Mouse (Mus musculus) Patski (cell line): ENCODE measurements at regions not wholly inside any gene's neighbourhood (a gene's known extent, or its start where the extent isn't known, plus 50 kb on each side); places are given as distances from the start of the nearest gene placed in this dataset.
A peak's percentile ranks its signal among the peaks of the same experiment; 100 is the strongest.

Source experiments
- ATAC-seq: fragments of 100-300 bp; one replicate; pipeline ENCODE4 v1.8.0; 2021
- CTCF ChIA-PET: fragments of 350-600 bp; sonication (Branson Sonifier 250); formaldehyde crosslinking; loops from one replicate; lab custom pipeline; 2022; ENCODE audit warnings: inconsistent platforms; lab: Charles Lee
- POLR2A ChIA-PET: fragments of 350-600 bp; sonication (Branson Sonifier 250); formaldehyde crosslinking; loops from one replicate; lab custom pipeline; 2022; ENCODE audit warnings: antibody characterized with exemption, inconsistent platforms; lab: Charles Lee
- DNase-seq: peaks from one replicate; pipeline ENCODE4 v3.0.0-alpha.2; 2011; ENCODE audit warnings: low read depth, low spot score
- H3K27me3 ChIP-seq: fragments of 371-371 bp; one replicate; pipeline ENCODE4 v1.5.1; 2021
- CTCF ChIP-seq: fragments of 100-300 bp; IDR thresholded peaks from one replicate; pipeline ENCODE4 v1.5.1; 2021
- in situ Hi-C: fragments of 300-500 bp; cut with MboI; formaldehyde crosslinking; loops from 3 replicates; pipeline ENCODE4 v1.11.1; 2018; ENCODE audit warnings: low pct_unique_long_range_greater_than_20kb, mixed read lengths

DNA sequence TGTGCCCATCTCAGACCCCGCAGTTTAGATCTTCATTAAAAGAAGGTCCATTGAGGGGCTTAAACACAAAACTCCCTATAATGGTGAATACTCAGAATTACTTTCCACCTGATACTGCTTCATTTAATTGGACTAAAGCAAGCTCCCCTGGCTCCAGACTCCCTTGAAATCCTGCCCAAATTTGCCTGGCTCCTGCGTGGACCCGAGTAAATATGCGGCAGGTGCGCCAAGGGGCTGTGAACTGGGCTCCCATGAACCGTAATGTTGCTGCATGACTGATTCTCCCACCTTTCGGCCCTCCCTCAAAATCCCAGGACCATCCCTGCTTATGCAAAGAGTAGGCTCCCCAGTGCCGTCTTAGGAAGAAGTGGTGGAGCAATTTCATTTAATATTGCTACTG is 573.7 kb downstream of the Ccdc171 start:
- in situ Hi-C loops: no loop called here
- CTCF ChIA-PET: no interaction called here
- TF ChIP-seq CTCF: no peak
- POLR2A ChIA-PET: no interaction called here
- no peaks in the 10 kb centered on the region for H3K27me3 ChIP-seq
- ATAC-seq (no peak), DNase-seq (no peak)

GRCm38 (mm10) chr4:84101923-84102322 is 573.2 kb downstream of the Bnc2 start:
- no peak for DNase-seq
- in situ Hi-C loops: no loop called here
- CTCF ChIA-PET: no interaction called here
- POLR2A ChIA-PET: no interaction called here
- H3K27me3 ChIP-seq: no peaks in the 10 kb centered on the region
- no peak for ATAC-seq
- TF ChIP-seq CTCF: no peak

DNA sequence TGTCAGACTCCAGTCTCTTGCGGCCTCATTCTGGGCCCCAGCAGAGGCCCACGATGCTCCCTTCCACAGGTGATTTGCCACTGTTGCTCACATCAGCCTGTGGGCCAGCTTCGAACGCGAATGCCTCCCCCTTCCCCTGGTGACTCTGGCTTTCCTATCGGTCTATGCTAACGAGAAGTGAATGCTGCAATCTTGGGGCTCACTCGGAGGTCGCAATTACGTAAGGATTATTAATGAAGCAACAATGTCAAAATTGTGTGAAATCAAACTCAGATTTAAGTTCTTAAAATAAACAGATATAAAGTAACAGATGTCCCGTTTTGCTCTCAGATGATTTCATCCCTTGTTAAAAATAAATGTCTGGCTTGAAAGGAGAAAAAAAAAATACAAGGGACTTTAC is 572.3 kb downstream of the Bnc2 start:
- CTCF ChIA-PET: no interaction called here

DNA sequence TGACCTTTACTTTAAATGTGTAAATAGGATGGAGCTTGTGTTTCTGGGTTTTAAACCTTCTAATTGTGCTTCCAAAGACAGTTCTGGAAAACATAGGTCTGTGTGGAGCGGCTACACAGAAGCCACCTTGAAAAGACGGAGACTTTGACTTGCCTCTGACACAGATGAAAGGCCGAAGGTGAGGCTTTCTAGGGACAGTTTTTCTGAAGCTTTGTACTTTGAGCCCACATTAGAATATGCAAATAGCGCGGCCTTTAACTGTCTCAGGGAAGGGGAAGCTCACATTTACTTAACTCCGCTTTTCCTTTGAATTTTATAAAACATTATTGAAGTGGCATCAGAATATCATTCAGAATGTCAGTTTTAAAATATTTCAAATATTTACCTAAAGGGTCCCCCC is 566.5 kb downstream of the Bnc2 start:
- ATAC-seq (no peak), DNase-seq (no peak)
- POLR2A ChIA-PET: interaction anchor here (0.7 kb wide), 1 partner anchor 44 kb away, joined by 4 read pairs; no protein-coding TSS in a partner anchor
- CTCF ChIA-PET: no interaction called here
- H3K27me3 ChIP-seq: no peaks in the 10 kb centered on the region
- no peak for TF ChIP-seq CTCF
- in situ Hi-C loops: no loop called here

More for the DNA sequence above, 572.3 kb downstream of the Bnc2 start:
- DNase-seq (peak; percentile 33), ATAC-seq (no peak)
- H3K27me3 ChIP-seq: no peaks in the 10 kb centered on the region
- POLR2A ChIA-PET: no interaction called here
- TF ChIP-seq CTCF: no peak
- in situ Hi-C loops: no loop called here

GRCm38 (mm10) chr4:84109771-84110503 is 565.1 kb downstream of the Bnc2 start:
- CTCF ChIA-PET: interaction anchor here (0.5 kb wide), 1 partner anchor 577 kb away, joined by 3 read pairs; no protein-coding TSS in a partner anchor
- POLR2A ChIA-PET: no interaction called here
- DNase-seq: no peak

DNA sequence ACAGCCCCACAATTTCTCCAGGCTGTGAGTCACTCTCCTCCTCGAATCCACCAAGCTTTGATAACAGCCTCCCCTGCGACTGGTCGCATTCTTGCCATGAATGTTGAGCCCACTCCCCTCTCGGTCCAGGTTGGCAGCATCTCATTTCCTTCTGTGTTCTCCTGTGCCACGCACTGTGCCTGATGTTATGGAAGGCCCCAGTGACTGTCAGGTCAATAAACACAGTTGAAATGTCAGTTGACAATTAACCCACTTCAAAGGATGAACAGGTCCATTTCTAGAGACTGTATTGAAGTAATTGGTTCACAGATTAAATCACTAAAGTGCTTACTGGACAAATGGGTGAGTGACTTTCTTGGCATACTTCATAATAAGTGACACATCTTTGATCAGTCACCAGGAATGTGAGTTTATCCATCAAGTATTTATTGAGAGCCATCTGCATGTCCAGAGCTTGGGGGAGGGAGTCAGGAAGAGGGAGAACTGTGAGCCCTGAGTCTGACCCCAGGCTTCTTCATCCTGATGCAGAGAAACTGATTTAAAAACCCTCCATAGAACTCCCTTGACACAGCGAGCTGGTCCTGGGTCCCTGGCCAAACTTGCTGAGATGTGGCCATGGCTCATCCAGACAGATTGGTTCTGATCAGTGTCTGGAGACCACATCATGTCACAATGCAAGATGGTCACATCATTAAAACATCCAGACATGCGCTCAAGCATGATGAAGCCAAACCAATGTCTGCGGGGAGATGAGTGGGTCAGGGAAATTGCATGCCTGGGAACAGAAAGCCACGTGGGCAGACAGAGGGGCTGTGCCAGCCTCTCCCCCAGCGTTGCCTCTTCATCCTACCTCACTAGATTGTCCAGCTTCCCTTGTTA is 560.7 kb downstream of the Bnc2 start:
- H3K27me3 ChIP-seq: no peaks in the 10 kb centered on the region
- POLR2A ChIA-PET: interaction anchor here (0.6 to 0.7 kb wide), 2 partner anchors 14 to 334 kb away, joined by 3 to 4 read pairs; no protein-coding TSS in a partner anchor
- ATAC-seq (peak; percentile 62), DNase-seq (peak; percentile 62)
- no peak for TF ChIP-seq CTCF
- in situ Hi-C loops: loop anchor here (10.0 kb wide), 1 partner anchor 140 kb away; no protein-coding TSS in a partner anchor
- CTCF ChIA-PET: no interaction called here

More at GRCm38 (mm10) chr4:84109771-84110503, 565.1 kb downstream of the Bnc2 start:
- in situ Hi-C loops: loop anchor here (10.0 kb wide), 1 partner anchor 135 kb away; no protein-coding TSS in a partner anchor
- TF ChIP-seq CTCF: no peak
- no peak for ATAC-seq
- no peaks in the 10 kb centered on the region for H3K27me3 ChIP-seq

GRCm38 (mm10) chr4:84118284-84118919 is 556.7 kb downstream of the Bnc2 start:
- ChIA-PET CTCF (interaction anchor here (1.0 kb wide), 1 partner anchor 11 kb away, joined by 3 read pairs; no protein-coding TSS in a partner anchor), POLR2A (no interaction called here)
- no peak for TF ChIP-seq CTCF
- H3K27me3 ChIP-seq: no peaks in the 10 kb centered on the region
- ATAC-seq (no peak), DNase-seq (no peak)
- in situ Hi-C loops: loop anchor here (10.0 kb wide), 1 partner anchor 144 kb away; no protein-coding TSS in a partner anchor

DNA sequence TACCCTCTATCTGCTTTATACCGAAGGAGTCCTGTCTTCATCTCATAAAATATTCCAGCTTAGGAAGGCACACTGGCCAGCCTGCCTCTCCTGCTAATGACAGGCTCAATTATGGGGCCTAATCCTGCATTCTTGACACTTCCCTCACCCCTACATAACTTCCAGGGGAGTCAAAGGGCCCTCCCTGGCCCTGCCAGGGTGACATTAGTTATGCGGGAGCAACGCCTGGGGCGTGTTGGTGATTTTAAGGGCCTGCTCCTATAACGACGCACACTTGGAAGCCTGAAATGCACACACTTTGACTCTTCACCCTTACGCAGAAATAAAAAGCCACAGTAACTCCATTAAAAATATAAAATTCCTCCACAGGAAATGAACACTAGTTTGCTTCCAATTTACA is 555.5 kb downstream of the Bnc2 start:
- ChIA-PET POLR2A (no interaction called here), CTCF (interaction anchor here (1.0 kb wide), 1 partner anchor 12 kb away, joined by 3 read pairs; no protein-coding TSS in a partner anchor)
- ATAC-seq (no peak), DNase-seq (no peak)
- H3K27me3 ChIP-seq: no peaks in the 10 kb centered on the region
- no peak for TF ChIP-seq CTCF
- in situ Hi-C loops: loop anchor here (10.0 kb wide), 1 partner anchor 145 kb away; no protein-coding TSS in a partner anchor

DNA sequence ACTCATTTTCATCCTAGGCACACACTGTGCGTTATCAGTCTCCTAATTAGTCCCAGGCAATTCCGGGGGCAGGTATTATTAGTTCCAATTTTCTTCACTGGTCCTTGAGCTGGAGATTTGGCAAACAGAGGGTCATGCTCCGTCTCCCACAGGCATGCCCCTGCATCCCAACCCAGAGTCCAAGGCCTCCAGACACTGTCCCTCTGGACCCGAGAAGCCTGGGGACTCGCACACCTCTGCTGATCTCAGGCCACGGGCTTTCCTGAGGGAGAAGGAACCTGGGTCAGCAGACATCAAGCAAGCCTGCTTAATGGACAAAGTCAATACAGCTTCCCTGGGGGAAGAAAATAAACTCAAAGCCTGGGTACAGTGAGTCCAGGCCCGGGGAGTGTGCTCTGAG is 554.7 kb downstream of the Bnc2 start:
- in situ Hi-C loops: no loop called here
- no peak for DNase-seq
- CTCF ChIA-PET: no interaction called here

DNA sequence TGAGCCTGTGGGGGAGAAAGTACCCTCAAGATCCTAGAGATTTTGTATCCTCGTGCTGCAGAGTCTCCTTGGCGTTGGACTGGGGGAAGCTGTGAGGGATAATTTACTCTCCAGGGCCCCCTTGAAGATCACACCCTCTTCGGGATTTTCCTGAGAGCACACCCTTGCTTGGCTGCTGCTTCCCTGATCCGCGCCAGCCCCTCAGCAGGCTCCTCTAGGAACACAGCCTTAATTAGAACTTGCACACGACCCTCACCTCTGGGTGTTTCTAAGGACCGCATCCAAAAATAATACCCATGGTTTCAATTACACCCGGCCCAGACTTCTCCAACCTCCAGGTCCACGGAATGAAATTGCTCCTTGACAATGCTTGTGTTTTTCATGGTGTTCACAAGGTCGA is 553.6 kb downstream of the Bnc2 start:
- ChIA-PET CTCF (no interaction called here), POLR2A (no interaction called here)
- H3K27me3 ChIP-seq: no peaks in the 10 kb centered on the region
- TF ChIP-seq CTCF: no peak
- in situ Hi-C loops: no loop called here
- ATAC-seq (no peak), DNase-seq (no peak)

More for the DNA sequence above, 554.7 kb downstream of the Bnc2 start:
- POLR2A ChIA-PET: no interaction called here
- TF ChIP-seq CTCF: no peak
- no peaks in the 10 kb centered on the region for H3K27me3 ChIP-seq
- ATAC-seq: no peak
